Mouse (Mus musculus) spleen, adult 2 months (tissue): Measurements from ENCODE around the gene Wdr17.

ENCODE experiments used
- CTCF ChIP-seq: fragments of 200-500 bp; IDR thresholded peaks from 2 replicates; pipeline ENCODE4 v1.5.1; 2011; ENCODE audit warnings: mild to moderate bottlenecking, inconsistent platforms; ENCODE audit not compliant: insufficient read depth, insufficient read length, insufficient replicate concordance; ENCODE audit errors: extremely low read depth
- POLR2A ChIP-seq: fragments of 200-500 bp; IDR thresholded peaks from 2 replicates; pipeline ENCODE4 v1.6.1; 2011; ENCODE audit warnings: low read depth, low read length, inconsistent platforms

- TF ChIP-seq CTCF (no peak; the same call in 1 of the 2 replicates), POLR2A (no peak)
These were observed 226.3 kb downstream of the Wdr17 start for GRCm38 (mm10) chr8:54660675-54661074.
